Mouse (Mus musculus) intestine, postnatal 0 days (tissue): Measurements from ENCODE around the gene Cp. TPM values are rescaled to one million over a fixed set of nuclear protein-coding genes. Genes with fewer than 3 reads are reported as not detected.
A peak's percentile ranks its signal among the peaks of the same experiment; 100 is the strongest.
"Not testable (repeated sequence)": the region's sequence is repeated elsewhere in the genome, so short reads cannot be mapped to it uniquely, and the experiment has no call there.

ENCODE experiments used
- ATAC-seq: fragments of 200-750 bp; cut with Nextera tagmentation; 2 replicates; pipeline ENCODE4 v1.8.0; 2017; ENCODE audit warnings: mild to moderate bottlenecking, moderate TSS enrichment, moderate library complexity
- H3K27ac ChIP-seq: fragments of 300-500 bp; sonication (generic); 2 replicates; pipeline ENCODE4 v1.5.1; 2014; ENCODE audit warnings: mild to moderate bottlenecking, low read depth, low read length, moderate library complexity
- H3K27me3 ChIP-seq: fragments of 300-500 bp; sonication (generic); replicated peaks from 2 replicates; pipeline ENCODE4 v1.6.1; 2014; ENCODE audit warnings: low read length, mixed read lengths; ENCODE audit not compliant: control insufficient read depth, insufficient read depth
- H3K36me3 ChIP-seq: fragments of 300-500 bp; sonication (generic); 2 replicates; pipeline ENCODE4 v1.6.1; 2014; ENCODE audit warnings: mild to moderate bottlenecking, moderate library complexity; ENCODE audit not compliant: control insufficient read depth, insufficient read depth
- H3K4me1 ChIP-seq: fragments of 300-500 bp; sonication (generic); replicated peaks from 2 replicates; pipeline ENCODE4 v1.6.1; 2014; ENCODE audit warnings: antibody characterized with exemption, low read length, mixed read lengths; ENCODE audit not compliant: control insufficient read depth, insufficient read depth
- H3K4me2 ChIP-seq: fragments of 300-500 bp; sonication (generic); replicated peaks from 2 replicates; pipeline ENCODE4 v1.6.1; 2014; ENCODE audit warnings: low read depth, mild to moderate bottlenecking, moderate library complexity
- H3K4me3 ChIP-seq: fragments of 300-500 bp; sonication (generic); 2 replicates; pipeline ENCODE4 v1.5.1; 2014; ENCODE audit warnings: low read depth, low read length
- H3K9ac ChIP-seq: fragments of 300-500 bp; sonication (generic); 2 replicates; pipeline ENCODE4 v1.6.1; 2014; ENCODE audit warnings: mild to moderate bottlenecking, low read depth, low read length
- H3K9me3 ChIP-seq: fragments of 300-500 bp; sonication (generic); 2 replicates; pipeline ENCODE4 v1.6.1; 2016; ENCODE audit warnings: mixed run types; ENCODE audit not compliant: control insufficient read depth
- CTCF ChIP-seq: sonication (generic); IDR thresholded peaks from 2 replicates; pipeline ENCODE4 v1.5.1; 2016; ENCODE audit warnings: low read depth, mild to moderate bottlenecking, control low read depth, antibody characterized with exemption, moderate library complexity
- WGBS: fragments of 180-500 bp; shearing (Covaris S2); extraction: QIAGEN DNeasy Blood & Tissue Kit; methylation state at CpG from one replicate; pipeline ENCODE4 v1.1.7; 2014; 5-methylcytosine and 5-hydroxymethylcytosine counted together
- polyA plus RNA-seq: library from polyadenylated mRNA; unstranded; fragments of >200 nt; fragmentation: Nextera tagmentation; extraction: Ambion mirVana; gene quantifications from 2 replicates; pipeline ENCODE4 v1.2.1, GENCODE M21; 2015

Gene Cp
- polyA plus RNA-seq, 1 experiment from 2014 or later, result 1.2 TPM

DNA sequence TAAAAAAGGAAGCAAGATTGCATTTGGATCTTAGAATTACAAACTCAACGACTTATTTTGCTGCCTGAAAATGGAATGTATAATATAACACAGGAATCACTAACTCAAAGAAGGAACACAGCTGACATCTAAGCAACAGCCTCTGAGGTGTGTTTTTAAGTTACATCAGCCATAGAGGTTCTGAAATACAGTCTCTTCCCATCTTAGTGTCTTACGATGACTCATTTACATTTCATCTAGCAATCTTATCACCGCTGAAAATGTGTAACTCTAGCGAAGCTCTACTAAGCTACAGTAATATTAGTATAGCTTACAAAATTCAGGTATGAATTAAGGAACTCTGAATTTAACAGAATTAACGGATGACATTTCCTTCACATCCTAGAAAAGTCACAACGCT is 74.0 kb downstream of the Cp start:
- no peak overlapping the region for H3K4me3 ChIP-seq
- no peak overlapping the region for H3K4me2 ChIP-seq
- H3K9ac ChIP-seq, result no peak overlapping the region
- H3K9me3 ChIP-seq, result no peaks in the 10 kb centered on the region
- TF ChIP-seq CTCF, result no peak
- no peak overlapping the region for H3K27ac ChIP-seq
- H3K27me3 ChIP-seq, result no peaks in the 10 kb centered on the region
- ATAC-seq, result no peak
- WGBS, result 90% methylated on average over 6 of the region's 6 CpGs
- H3K36me3 ChIP-seq, result peaks cover 14% of the 10 kb centered on the region
- H3K4me1 ChIP-seq, result no peaks in the 10 kb centered on the region

DNA sequence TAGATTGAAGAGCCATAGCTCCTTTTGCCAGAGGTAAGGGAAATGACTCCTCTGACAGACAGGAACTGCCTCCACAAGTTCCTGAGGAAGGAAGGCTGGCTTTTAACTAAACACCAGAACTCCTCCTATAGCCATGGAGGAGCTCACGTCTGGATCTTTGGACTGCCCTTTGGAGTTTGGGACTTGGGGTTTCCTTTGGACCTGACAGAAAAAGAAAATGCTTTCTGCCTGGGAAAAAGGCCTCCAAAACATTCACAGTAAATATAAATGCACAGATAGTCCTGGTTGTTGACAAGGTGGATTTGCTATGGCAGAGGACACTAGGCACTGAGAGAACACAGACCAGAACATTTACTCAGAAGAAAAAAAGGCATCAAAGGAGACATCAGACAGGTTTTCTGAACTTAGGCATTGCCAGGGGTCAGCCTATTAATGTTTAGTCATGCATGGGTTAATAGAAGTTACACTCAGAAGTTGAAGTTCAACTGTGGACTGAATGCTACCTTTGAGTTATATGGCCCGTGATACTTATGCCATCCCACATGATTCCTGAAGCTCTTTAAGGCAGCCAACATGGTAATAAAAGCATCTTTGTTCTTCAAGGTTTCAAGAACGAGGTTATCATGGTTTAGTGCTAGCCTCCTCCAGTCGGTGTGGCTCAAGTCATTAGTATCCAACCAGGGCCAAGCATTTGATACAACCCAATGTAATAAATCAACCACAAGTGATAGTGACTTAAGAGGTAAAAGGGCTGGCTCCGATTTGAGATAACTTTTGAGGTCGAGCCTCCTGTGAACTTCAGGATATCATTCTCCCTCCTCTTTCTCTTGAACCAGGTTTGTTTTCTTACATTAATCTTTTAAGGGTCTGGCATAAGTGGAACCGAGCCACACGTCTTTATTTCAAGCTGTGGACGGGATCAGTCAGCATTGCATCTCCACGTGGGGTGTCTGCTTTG is 77.2 kb downstream of the Cp start:
- peak overlapping the region; percentile 68 for H3K27ac ChIP-seq
- H3K27me3 ChIP-seq, result no peaks in the 10 kb centered on the region
- 0 out of 2 replicates have a peak, but pooled peaks have one; percentile 10 for ATAC-seq
- H3K4me1 ChIP-seq, result no peaks in the 10 kb centered on the region
- peak overlapping the region; percentile 68 for H3K4me3 ChIP-seq
- H3K9me3 ChIP-seq, result no peaks in the 10 kb centered on the region
- TF ChIP-seq CTCF, result no peak
- WGBS, result 7% methylated on average over 10 of the region's 10 CpGs
- H3K9ac ChIP-seq, result no peak overlapping the region
- H3K4me2 ChIP-seq, result peak overlapping the region; percentile 77
- H3K36me3 ChIP-seq, result no peaks in the 10 kb centered on the region

DNA sequence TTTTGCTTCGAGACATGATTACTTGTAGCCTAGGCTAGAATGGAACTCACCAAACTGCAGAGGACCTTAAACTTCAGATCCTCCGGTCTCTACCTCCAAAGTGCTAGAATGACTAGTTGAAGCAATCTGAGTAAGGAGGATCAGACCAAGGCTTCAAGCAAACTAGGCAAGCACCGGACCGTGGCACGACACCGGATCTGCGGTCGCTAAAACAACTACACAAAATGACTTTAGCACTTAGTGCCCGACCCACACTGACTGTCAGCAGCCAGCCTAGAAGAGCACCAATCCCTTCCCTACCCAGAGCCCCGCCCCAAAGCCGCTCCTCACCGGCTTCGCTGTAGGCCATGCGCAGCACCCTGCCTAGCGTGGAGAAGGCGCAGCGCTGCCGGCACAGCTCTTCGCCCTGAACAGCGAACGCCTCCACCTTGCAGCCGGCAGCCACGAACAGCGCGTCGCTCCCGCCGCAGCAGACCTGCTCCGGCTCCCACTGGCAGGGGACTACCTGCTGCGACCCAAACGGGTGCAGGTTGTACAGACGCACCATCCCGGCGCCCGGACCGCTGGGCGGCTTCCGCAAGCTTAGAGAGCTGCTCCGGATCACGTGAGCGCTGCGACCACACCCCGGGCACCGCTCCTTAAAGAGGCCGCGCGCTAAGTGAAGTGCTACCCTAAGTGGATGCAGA is 78.0 kb downstream of the Cp start, which contains the start of gene Hps3:
Gene Hps3 (minus strand): TSS at position 597 of the 686 bp plus-strand sequence.
- no peaks in the 10 kb centered on the region for H3K27me3 ChIP-seq
- H3K4me2 ChIP-seq, result peak within 1 kb of the TSS; percentile 77
- WGBS, result under 1% methylated on average over 47 of the region's 47 CpGs
- no peaks in the 10 kb centered on the region for H3K9me3 ChIP-seq
- TF ChIP-seq CTCF, result peak; percentile 14; the same call in 1 of the 2 replicates
- no peaks in the 10 kb centered on the region for H3K4me1 ChIP-seq
- H3K4me3 ChIP-seq, result peak within 1 kb of the TSS; percentile 68
- no peak within 1 kb of the TSS; the same call in 1 of the 2 replicates for H3K9ac ChIP-seq
- peak within 1 kb of the TSS; percentile 68 for H3K27ac ChIP-seq
- H3K36me3 ChIP-seq, result no peaks in the 10 kb centered on the region
- ATAC-seq, result peak; percentile 99

DNA sequence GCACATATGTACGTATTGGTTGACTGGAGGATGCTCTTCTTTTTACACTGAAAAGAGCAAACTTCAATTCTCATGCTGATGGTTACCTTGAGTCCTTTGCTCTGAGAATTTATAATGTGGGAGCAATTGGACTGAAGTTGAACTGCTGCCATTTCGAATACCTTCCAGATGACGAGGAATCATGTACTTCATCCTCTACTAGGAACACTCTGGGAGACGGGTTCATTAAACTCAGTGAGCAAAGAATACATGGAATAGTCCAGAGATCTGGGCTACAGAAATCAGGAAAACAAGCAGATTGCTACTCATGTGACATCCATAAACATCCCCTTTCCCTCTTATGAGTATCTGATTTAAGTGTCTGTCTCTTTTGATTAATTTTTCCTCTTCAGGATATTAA is 79.2 kb downstream of the Cp start:
- WGBS, result 81% methylated on average over 4 of the region's 4 CpGs

DNA sequence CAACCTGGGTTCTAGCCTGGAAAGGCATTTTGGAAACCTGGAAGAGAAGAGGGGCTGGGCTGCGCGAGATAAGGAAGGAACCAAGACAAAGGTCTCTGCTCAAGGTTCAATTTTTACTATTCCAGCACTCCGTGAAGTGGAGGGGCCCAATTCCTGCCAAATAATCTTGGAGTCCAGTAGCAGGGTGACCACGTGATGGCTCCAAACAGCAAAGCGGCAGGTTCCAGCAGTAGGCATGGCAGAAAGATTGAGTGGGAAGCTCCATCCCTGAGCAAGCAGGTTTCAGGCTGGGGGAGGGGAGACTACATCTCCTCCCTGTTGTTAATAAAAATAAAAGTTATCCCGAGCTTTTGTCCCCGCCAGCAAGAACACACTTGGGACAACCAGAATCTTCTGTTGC is 84.6 kb downstream of the Cp start:
- not testable (repeated sequence) for H3K4me2 ChIP-seq, H3K9me3 ChIP-seq, H3K9ac ChIP-seq, H3K36me3 ChIP-seq, H3K4me3 ChIP-seq, H3K27ac ChIP-seq, H3K4me1 ChIP-seq, ATAC-seq, H3K27me3 ChIP-seq
- WGBS, result 92% methylated on average over 7 of the region's 7 CpGs

More for the DNA sequence above, 79.2 kb downstream of the Cp start:
- no peak for TF ChIP-seq CTCF
- Histone ChIP-seq H3K36me3 (no peaks in the 10 kb centered on the region), H3K9ac (no peak overlapping the region), H3K4me3 (no peak overlapping the region), H3K27me3 (no peaks in the 10 kb centered on the region), H3K27ac (no peak overlapping the region), H3K4me1 (no peaks in the 10 kb centered on the region), H3K9me3 (no peaks in the 10 kb centered on the region), H3K4me2 (no peak overlapping the region)
- ATAC-seq, result no peak

DNA sequence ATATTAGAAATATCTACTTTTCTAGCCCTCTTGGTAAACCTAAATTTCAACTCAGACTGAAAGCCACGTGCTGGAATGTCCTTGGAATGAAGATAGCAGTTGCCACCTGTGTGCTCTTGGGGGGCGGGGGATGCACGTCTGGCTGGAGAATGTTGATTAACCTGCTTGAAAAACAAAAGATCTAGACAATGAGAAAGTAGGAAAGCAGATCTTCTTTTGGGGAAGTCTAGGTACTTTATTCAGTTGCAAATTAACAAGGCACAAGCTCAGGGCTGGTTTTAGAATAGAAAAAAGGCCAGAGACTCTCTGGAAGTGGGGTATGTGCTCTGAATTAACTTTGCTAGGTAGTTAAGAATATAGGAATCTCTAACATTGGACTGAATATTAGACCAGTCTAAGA is 87.9 kb downstream of the Cp start:
- not testable (repeated sequence) for H3K4me2 ChIP-seq, H3K9ac ChIP-seq, H3K4me3 ChIP-seq, H3K9me3 ChIP-seq, H3K27ac ChIP-seq, H3K27me3 ChIP-seq, H3K4me1 ChIP-seq, H3K36me3 ChIP-seq, ATAC-seq
- WGBS, result 48% methylated on average over 3 of the region's 3 CpGs
